13 mouse cellular contexts compared by ENCODE assay signal in the genomic region with DNA sequence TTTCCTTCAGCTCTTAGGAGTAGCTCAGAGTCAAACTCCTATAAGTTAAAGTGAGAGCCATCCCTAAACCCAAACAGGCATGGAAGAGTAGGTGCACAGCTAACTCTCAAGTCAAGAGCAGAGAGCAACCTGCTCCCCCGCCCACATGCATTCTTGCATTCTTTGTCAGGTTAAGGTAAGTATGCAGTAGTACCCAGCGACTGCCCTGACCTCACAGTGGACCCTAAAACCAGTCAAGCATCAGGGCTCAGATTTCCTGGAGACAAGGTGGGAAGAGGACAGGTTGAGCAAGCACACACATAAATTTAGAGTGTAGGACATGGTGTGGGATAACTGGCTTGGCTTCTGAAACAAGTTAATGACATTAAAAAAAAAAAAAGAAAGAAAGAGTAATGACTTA.
"Had no signal": no experiment of that assay in that cellular context is flagged by ENCODE, and none has a peak within 500 bp of the region (broad histone marks: within the 10 kb centered on the region; RNA-seq: fewer than 3 reads in every experiment).

No protein-coding gene starts in this region.

- H3K4me2 ChIP-seq: limb, embryonic 12.5 days; limb, embryonic 15.5 days; liver, embryonic 11.5 days; lung, embryonic 14.5 days had no signal

- H3K4me3 ChIP-seq: limb, embryonic 12.5 days; limb, embryonic 15.5 days had no signal

- ATAC-seq: intestine, postnatal 0 days; liver, postnatal 0 days; lung, postnatal 0 days had no signal

- H3K27me3 ChIP-seq: limb, embryonic 12.5 days; limb, embryonic 15.5 days had no signal

- DNase-seq: left cerebral cortex, postnatal 4 days; liver, postnatal 0 days; lung, embryonic 14.5 days; midbrain, embryonic 14.5 days; thymus, adult 18-20 months; thymus, postnatal 36 days had no signal

- H3K9ac ChIP-seq: limb, embryonic 12.5 days; limb, embryonic 15.5 days; liver, embryonic 14.5 days; liver, postnatal 0 days; lung, embryonic 14.5 days had no signal

- H3K27ac ChIP-seq: limb, embryonic 12.5 days; limb, embryonic 15.5 days; liver, embryonic 14.5 days; macrophage had no signal

- H3K36me3 ChIP-seq: limb, embryonic 12.5 days; limb, embryonic 15.5 days had no signal

- H3K9me3 ChIP-seq: limb, embryonic 12.5 days; limb, embryonic 15.5 days had no signal
